Mouse (Mus musculus) hindbrain, embryonic 16.5 days (tissue): ENCODE results near the gene Btbd35f13. TPM values are rescaled to one million over a fixed set of nuclear protein-coding genes. Genes with fewer than 3 reads are reported as not detected.
"Not testable (repeated sequence)": the region's sequence is repeated elsewhere in the genome, so short reads cannot be mapped to it uniquely, and the experiment has no call there.

ENCODE experiments used
- ATAC-seq: fragments of 200-750 bp; cut with Nextera tagmentation; 2 replicates; pipeline ENCODE4 v1.8.0; 2017; ENCODE audit warnings: moderate TSS enrichment, moderate library complexity
- H3K27ac ChIP-seq: fragments of 300-500 bp; sonication (generic); 2 replicates; pipeline ENCODE4 v1.5.1; 2014; ENCODE audit warnings: low read depth, mild to moderate bottlenecking, control low read depth, low read length, moderate library complexity
- H3K27me3 ChIP-seq: fragments of 300-500 bp; sonication (generic); replicated peaks from 2 replicates; pipeline ENCODE4 v1.6.1; 2014; ENCODE audit warnings: low read length; ENCODE audit not compliant: control insufficient read depth, insufficient read depth
- H3K36me3 ChIP-seq: fragments of 300-500 bp; sonication (generic); 2 replicates; pipeline ENCODE4 v1.6.1; 2014; ENCODE audit warnings: mild to moderate bottlenecking, low read length, moderate library complexity, mixed read lengths; ENCODE audit not compliant: control insufficient read depth, insufficient read depth
- H3K4me1 ChIP-seq: fragments of 300-500 bp; sonication (generic); 2 replicates; pipeline ENCODE4 v1.6.1; 2014; ENCODE audit warnings: low read depth, low read length; ENCODE audit not compliant: control insufficient read depth, insufficient read depth
- H3K4me2 ChIP-seq: fragments of 300-500 bp; sonication (generic); 2 replicates; pipeline ENCODE4 v1.6.1; 2014; ENCODE audit warnings: mild to moderate bottlenecking, low read length, control low read depth, moderate library complexity
- H3K4me3 ChIP-seq: fragments of 300-500 bp; sonication (generic); 2 replicates; pipeline ENCODE4 v1.5.1; 2014; ENCODE audit warnings: mild to moderate bottlenecking, low read length, control low read depth, moderate library complexity
- H3K9ac ChIP-seq: fragments of 300-500 bp; sonication (generic); 2 replicates; pipeline ENCODE4 v1.6.1; 2014; ENCODE audit warnings: low read depth, mild to moderate bottlenecking, control low read depth, low read length, moderate library complexity
- H3K9me3 ChIP-seq: fragments of 300-500 bp; sonication (generic); 2 replicates; pipeline ENCODE4 v1.6.1; 2014; ENCODE audit warnings: mild to moderate bottlenecking, low read length, moderate library complexity; ENCODE audit not compliant: control insufficient read depth
- WGBS: fragments of 180-500 bp; shearing (Covaris S2); extraction: QIAGEN DNeasy Blood & Tissue Kit; methylation state at CpG from one replicate; pipeline ENCODE4 v1.1.7; 2014; 5-methylcytosine and 5-hydroxymethylcytosine counted together
- polyA plus RNA-seq: library from polyadenylated mRNA; unstranded; fragments of >200 nt; fragmentation: Nextera tagmentation; extraction: Ambion mirVana; gene quantifications from 2 replicates; pipeline ENCODE4 v1.2.1, GENCODE M21; 2015

The Btbd35f13 gene
- polyA plus RNA-seq: not detected in 2 replicates

DNA sequence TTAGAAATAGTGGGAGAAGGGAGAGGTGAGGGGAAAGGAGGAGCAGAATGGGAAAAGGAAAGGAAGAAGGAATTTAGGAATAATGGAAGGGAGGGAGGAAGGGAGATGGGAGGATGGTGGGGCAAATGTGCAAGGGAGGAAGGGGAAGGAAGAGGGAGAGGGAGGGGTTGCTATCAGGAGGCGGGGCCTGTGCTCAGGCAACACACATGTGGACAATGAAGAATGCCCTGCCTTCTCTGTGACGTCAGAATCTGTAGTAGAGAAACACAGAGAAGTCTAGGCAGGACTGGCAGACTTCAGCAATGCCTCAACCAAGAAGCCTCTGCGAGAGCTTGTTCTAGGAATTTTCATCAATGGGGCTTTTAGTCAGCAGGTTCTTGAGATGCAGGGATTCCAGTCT, at the start of gene Btbd35f13:
Gene Btbd35f13 (plus strand): TSS at position 301 of the 400 bp plus-strand sequence.
- H3K4me1 ChIP-seq, H3K4me2 ChIP-seq, H3K27ac ChIP-seq, H3K9ac ChIP-seq, H3K9me3 ChIP-seq, ATAC-seq, H3K36me3 ChIP-seq, H3K4me3 ChIP-seq, H3K27me3 ChIP-seq: not testable (repeated sequence)
- 80% methylated on average over 2 of the region's 3 CpGs for WGBS

DNA sequence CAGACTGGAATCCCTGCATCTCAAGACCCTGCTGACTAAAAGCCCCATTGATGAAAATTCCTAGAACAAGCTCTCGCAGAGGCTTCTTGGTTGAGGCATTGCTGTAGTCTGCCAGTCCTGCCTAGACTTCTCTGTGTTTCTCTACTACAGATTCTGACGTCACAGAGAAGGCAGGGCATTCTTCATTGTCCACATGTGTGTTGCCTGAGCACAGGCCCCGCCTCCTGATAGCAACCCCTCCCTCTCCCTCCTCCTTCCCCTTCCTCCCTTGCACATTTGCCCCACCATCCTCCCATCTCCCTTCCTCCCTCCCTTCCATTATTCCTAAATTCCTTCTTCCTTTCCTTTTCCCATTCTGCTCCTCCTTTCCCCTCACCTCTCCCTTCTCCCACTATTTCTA, 45.3 kb downstream of the Btbd35f13 start, which contains the start of gene Btbd35f14:
Gene Btbd35f14 (minus strand): TSS at position 101 of the 400 bp plus-strand sequence.
- H3K4me1 ChIP-seq, H3K9ac ChIP-seq, ATAC-seq, H3K4me2 ChIP-seq, H3K27ac ChIP-seq, H3K27me3 ChIP-seq, H3K36me3 ChIP-seq, H3K4me3 ChIP-seq, H3K9me3 ChIP-seq: not testable (repeated sequence)
- no CpG with 5 or more reads among the region's 3 CpGs for WGBS

Other genes with a start within 250 kb of the Btbd35f13 start
- gene Btbd35f15, start 79.9 kb upstream of the Btbd35f13 start, polyA plus RNA-seq: not detected in 2 replicates
- not detected in 2 replicates for gene Btbd35f14, start 45.2 kb downstream of the Btbd35f13 start, polyA plus RNA-seq